Comparison of ENCODE assay signal across 8 mouse cellular contexts in the genomic region with DNA sequence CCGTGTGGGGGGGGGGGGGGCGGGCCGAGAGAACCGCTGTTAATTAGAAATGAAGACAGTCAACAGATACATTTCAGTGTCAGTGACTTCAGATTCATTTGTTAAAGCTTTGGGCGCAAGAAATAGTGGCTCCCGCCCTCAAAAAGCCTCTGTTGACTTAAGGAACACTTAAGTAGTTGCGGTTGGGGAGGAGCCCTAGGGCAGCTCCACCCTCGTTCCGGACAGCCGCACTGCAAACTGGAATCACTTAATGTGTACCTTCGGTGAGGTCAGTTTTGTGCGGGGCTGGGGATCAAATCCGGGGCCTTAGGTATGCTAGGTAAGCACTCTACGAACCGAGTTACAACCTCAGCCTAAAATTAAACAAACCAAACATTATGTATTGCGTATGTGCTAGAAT. TPM values are rescaled to one million over a fixed set of nuclear protein-coding genes. Genes with fewer than 3 reads are reported as not detected.
DNase-seq lines count a peak whose midpoint lies in the region; ATAC-seq and TF ChIP-seq lines count a peak whose summit lies in the region.

No protein-coding gene starts in this region.

- H3K27ac ChIP-seq in layer of hippocampus, adult 2 months: no peak overlapping the region
- H3K27ac ChIP-seq in embryonic facial prominence, embryonic 10.5 days (replicated peaks): peak overlapping the region; percentile 41; the same call in 1 of the 2 replicates
- H3K27ac ChIP-seq in hindbrain, embryonic 15.5 days (replicated peaks): no peak overlapping the region
- H3K27ac ChIP-seq in liver, embryonic 13.5 days: no peak overlapping the region

- H3K27me3 ChIP-seq in embryonic facial prominence, embryonic 10.5 days (replicated peaks; ENCODE audit: low read depth, poor library complexity, severe bottlenecking): peaks cover 77% of the 10 kb centered on the region
- peaks cover 53% of the 10 kb centered on the region for H3K27me3 ChIP-seq in hindbrain, embryonic 15.5 days
- peaks cover 34% of the 10 kb centered on the region for H3K27me3 ChIP-seq in liver, embryonic 13.5 days

- TF ChIP-seq CTCF in layer of hippocampus, adult 2 months (conservative IDR thresholded peaks at IDR 0.05): no peak

- peak overlapping the region; percentile 54 for H3K4me3 ChIP-seq in layer of hippocampus, adult 2 months
- H3K4me3 ChIP-seq in embryonic facial prominence, embryonic 10.5 days: peak overlapping the region; percentile 65
- H3K4me3 ChIP-seq in hindbrain, embryonic 15.5 days: peak overlapping the region; percentile 42
- H3K4me3 ChIP-seq in liver, embryonic 13.5 days (replicated peaks): peak overlapping the region; percentile 65

- no peaks in the 10 kb centered on the region for H3K36me3 ChIP-seq in embryonic facial prominence, embryonic 10.5 days (replicated peaks)
- no peaks in the 10 kb centered on the region for H3K36me3 ChIP-seq in hindbrain, embryonic 15.5 days
- no peaks in the 10 kb centered on the region for H3K36me3 ChIP-seq in liver, embryonic 13.5 days

- no peak for DNase-seq in layer of hippocampus, adult 2 months (ENCODE audit: low spot score in 2 of 2)
- DNase-seq in layer of hippocampus, postnatal 14 days (ENCODE audit: low spot score in 2 of 2): no peak
- peak; percentile 52 for DNase-seq in embryonic facial prominence, embryonic 10.5 days (ENCODE audit: low spot score)
- DNase-seq in liver, embryonic 13.5 days: no peak
- peak; percentile 60 for DNase-seq in naive thymus-derived CD4-positive, alpha-beta T cell, adult 2 months (ENCODE audit: low read depth)
- DNase-seq in frontal cortex, postnatal 25 days (ENCODE audit: low spot score in 2 of 2): no peak
- no peak for DNase-seq in urinary bladder, adult 2 months (ENCODE audit: low spot score)

- no peak overlapping the region for H3K9ac ChIP-seq in hindbrain, embryonic 15.5 days
- H3K9ac ChIP-seq in liver, embryonic 13.5 days: peak overlapping the region; percentile 64

- WGBS in embryonic facial prominence, embryonic 10.5 days: 5% methylated on average over 16 of the region's 16 CpGs
- WGBS in hindbrain, embryonic 15.5 days: 6% methylated on average over 16 of the region's 16 CpGs
- whole genome bisulfite sequencing in liver, embryonic 13.5 days (ENCODE audit: insufficient replicate concordance): 4% methylated on average over 16 of the region's 16 CpGs

- ATAC-seq in hindbrain, embryonic 15.5 days (ENCODE audit: low FRiP score, low read depth): no peak
- peak; percentile 35; the same call in 1 of the 2 replicates for ATAC-seq in liver, embryonic 13.5 days (ENCODE audit: low read depth)

- peak overlapping the region; percentile 84 for H3K4me2 ChIP-seq in hindbrain, embryonic 15.5 days
- H3K4me2 ChIP-seq in liver, embryonic 13.5 days: peak overlapping the region; percentile 90

- H3K4me1 ChIP-seq in embryonic facial prominence, embryonic 10.5 days: peaks cover 26% of the 10 kb centered on the region
- H3K4me1 ChIP-seq in hindbrain, embryonic 15.5 days (replicated peaks): peaks cover 16% of the 10 kb centered on the region
- peaks cover 30% of the 10 kb centered on the region for H3K4me1 ChIP-seq in liver, embryonic 13.5 days (replicated peaks)

- H3K9me3 ChIP-seq in embryonic facial prominence, embryonic 10.5 days: no peaks in the 10 kb centered on the region
- H3K9me3 ChIP-seq in hindbrain, embryonic 15.5 days: no peaks in the 10 kb centered on the region
- no peaks in the 10 kb centered on the region for H3K9me3 ChIP-seq in liver, embryonic 13.5 days (replicated peaks)

RNA-seq across cellular contexts. Expression of gene Utf1, which starts 7.5 kb away (rescaled TPM):
- not detected for total RNA-seq in layer of hippocampus, adult 2 months (2021)
- not detected for total RNA-seq in layer of hippocampus, postnatal 14 days (2021)
- polyA plus RNA-seq in embryonic facial prominence, embryonic 10.5 days (2016; fragmentation: Nextera tagmentation; extraction: Ambion mirVana): 0.20 and 0.36 TPM in 2 replicates
- not detected in 2 replicates for polyA plus RNA-seq in hindbrain, embryonic 15.5 days (2015; fragmentation: Nextera tagmentation; extraction: Ambion mirVana)
- polyA plus RNA-seq in liver, embryonic 13.5 days (2015; fragmentation: Nextera tagmentation; extraction: Ambion mirVana): not detected in 2 replicates
- not detected in 2 replicates for polyA plus RNA-seq in urinary bladder, adult 2 months (2012; rRNA removed)

RNA-seq across cellular contexts. Expression of gene 6430531B16Rik, which starts 27.5 kb away (rescaled TPM):
- total RNA-seq in layer of hippocampus, adult 2 months (2021): 1 to 10 TPM; 1.3 to 1.5 TPM
- total RNA-seq in layer of hippocampus, postnatal 14 days (2021): under 1 TPM; 0.39 to 0.83 TPM
- polyA plus RNA-seq in embryonic facial prominence, embryonic 10.5 days (2016; fragmentation: Nextera tagmentation; extraction: Ambion mirVana): 0.92 and 1.3 TPM in 2 replicates
- 0.68 and 0.97 TPM in 2 replicates for polyA plus RNA-seq in hindbrain, embryonic 15.5 days (2015; fragmentation: Nextera tagmentation; extraction: Ambion mirVana)
- polyA plus RNA-seq in liver, embryonic 13.5 days (2015; fragmentation: Nextera tagmentation; extraction: Ambion mirVana): not detected in 2 replicates
- polyA plus RNA-seq in urinary bladder, adult 2 months (2012; rRNA removed): 0.37 and 0.70 TPM in 2 replicates

RNA-seq across cellular contexts. Expression of gene Adam8, which starts 41.3 kb away (rescaled TPM):
- total RNA-seq in layer of hippocampus, adult 2 months (2021): 1 to 10 TPM; 3.4 to 6.0 TPM
- 1 to 10 TPM; 1.5 to 1.9 TPM for total RNA-seq in layer of hippocampus, postnatal 14 days (2021)
- polyA plus RNA-seq in embryonic facial prominence, embryonic 10.5 days (2016; fragmentation: Nextera tagmentation; extraction: Ambion mirVana): 1.7 and 2.3 TPM in 2 replicates
- 2.9 and 3.6 TPM in 2 replicates for polyA plus RNA-seq in hindbrain, embryonic 15.5 days (2015; fragmentation: Nextera tagmentation; extraction: Ambion mirVana)
- polyA plus RNA-seq in liver, embryonic 13.5 days (2015; fragmentation: Nextera tagmentation; extraction: Ambion mirVana): 0.27 and 0.46 TPM in 2 replicates
- 5.8 and 6.3 TPM in 2 replicates for polyA plus RNA-seq in urinary bladder, adult 2 months (2012; rRNA removed)

RNA-seq across cellular contexts. Expression of gene Kndc1, which starts 56.6 kb away (rescaled TPM):
- 10 to 100 TPM; 80.3 to 87.0 TPM for total RNA-seq in layer of hippocampus, adult 2 months (2021)
- total RNA-seq in layer of hippocampus, postnatal 14 days (2021): 10 to 100 TPM; 78.2 to 96.6 TPM
- 0.11 and 0.40 TPM in 2 replicates for polyA plus RNA-seq in embryonic facial prominence, embryonic 10.5 days (2016; fragmentation: Nextera tagmentation; extraction: Ambion mirVana)
- polyA plus RNA-seq in hindbrain, embryonic 15.5 days (2015; fragmentation: Nextera tagmentation; extraction: Ambion mirVana): 14.6 and 18.1 TPM in 2 replicates
- polyA plus RNA-seq in liver, embryonic 13.5 days (2015; fragmentation: Nextera tagmentation; extraction: Ambion mirVana): 0.02 TPM in 1 of 2 replicates, not detected in the other
- 0.03 and 0.07 TPM in 2 replicates for polyA plus RNA-seq in urinary bladder, adult 2 months (2012; rRNA removed)

Comparison
In these comparisons a context has a peak if more than half of its experiments do, and no peak if none do; other contexts are left out.
1. DNase-seq: peak in embryonic facial prominence, embryonic 10.5 days (single experiment) and naive thymus-derived CD4-positive, alpha-beta T cell, adult 2 months (single experiment); none in layer of hippocampus, adult 2 months (0 of 2), layer of hippocampus, postnatal 14 days (0 of 2), liver, embryonic 13.5 days (single experiment), frontal cortex, postnatal 25 days (0 of 2) and urinary bladder, adult 2 months (single experiment).
2. Peak in every context shown above with its lines, with median percentiles within 50 percentile points of each other: H3K4me3 ChIP-seq.